Mouse (Mus musculus) activated CD4-positive, CD25-positive, alpha-beta regulatory T cell, adult 4 months (primary cell): ENCODE data around the gene Tenm2. TPM values are rescaled to one million over a fixed set of nuclear protein-coding genes. Genes with fewer than 3 reads are reported as not detected.

Experiments used
- ATAC-seq: one replicate; pipeline ENCODE4 v1.8.0; 2017
- polyA plus RNA-seq, 2 experiments: library from polyadenylated mRNA; unstranded; fragments of 100-300 nt; shearing (Covaris generic); gene quantifications; one replicate each; pipeline ENCODE4 v1.2.1; 2017

Tenm2 gene
- polyA plus RNA-seq, 2 experiments from 2014 or later: not detected

DNA sequence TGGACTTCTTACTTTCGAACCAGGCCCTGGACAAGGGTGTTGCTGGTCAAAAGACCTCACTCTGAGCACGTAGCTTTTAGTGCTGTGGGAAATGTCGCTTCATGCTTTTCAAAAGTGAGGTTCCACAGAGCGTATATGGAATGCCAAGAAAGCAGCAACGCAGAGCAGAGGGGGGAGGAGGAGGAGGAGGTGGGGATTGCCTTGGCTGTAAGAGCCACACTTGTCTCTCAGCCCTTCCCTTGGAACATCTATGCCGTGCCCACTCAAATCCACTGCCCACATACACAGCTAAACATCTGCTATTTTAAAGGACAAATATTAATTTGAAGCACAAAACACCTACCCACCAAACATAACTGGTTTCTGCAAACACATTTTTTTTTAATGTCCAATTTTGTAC lies 544.9 kb downstream of the Tenm2 start:
- no peak for ATAC-seq

GRCm38 (mm10) chr11:36686253-36686652 lies 549.5 kb downstream of the Tenm2 start:
- no peak for ATAC-seq

- ATAC-seq: no peak
Observed at GRCm38 (mm10) chr11:36679361-36679760, 556.4 kb downstream of the Tenm2 start.

- no peak for ATAC-seq
Observed at GRCm38 (mm10) chr11:36678542-36678941, 557.2 kb downstream of the Tenm2 start.

- ATAC-seq: no peak
Observed at GRCm38 (mm10) chr11:36678057-36678396, 557.7 kb downstream of the Tenm2 start.

- no peak for ATAC-seq
Observed at GRCm38 (mm10) chr11:36677321-36678056, 558.3 kb downstream of the Tenm2 start.

GRCm38 (mm10) chr11:36676446-36677284 lies 559.1 kb downstream of the Tenm2 start:
- no peak for ATAC-seq

DNA sequence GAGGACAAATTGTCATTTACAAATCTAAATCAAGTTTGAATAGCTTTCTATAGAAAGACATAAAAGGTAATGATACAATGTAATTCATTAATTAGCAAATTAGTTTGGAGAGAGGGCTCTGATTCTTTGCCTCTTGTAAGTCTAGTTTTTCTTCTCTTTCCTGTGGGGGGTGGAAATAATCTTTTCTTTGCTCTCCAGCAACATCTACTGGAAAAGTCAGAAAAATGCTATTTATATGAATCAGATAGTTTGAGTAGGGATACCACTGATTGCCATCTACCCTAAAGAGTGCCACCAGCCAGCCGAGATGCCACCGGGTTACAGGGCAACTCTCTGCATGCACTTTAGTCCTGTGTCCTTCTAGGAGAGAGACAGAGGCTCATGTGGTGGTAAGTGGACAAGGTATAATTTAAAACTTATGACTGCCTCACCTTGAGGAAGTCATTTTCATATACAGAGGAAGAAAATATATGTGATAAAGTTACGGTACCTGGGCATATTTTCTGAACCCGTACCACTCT lies 560.8 kb downstream of the Tenm2 start:
- ATAC-seq: no peak

DNA sequence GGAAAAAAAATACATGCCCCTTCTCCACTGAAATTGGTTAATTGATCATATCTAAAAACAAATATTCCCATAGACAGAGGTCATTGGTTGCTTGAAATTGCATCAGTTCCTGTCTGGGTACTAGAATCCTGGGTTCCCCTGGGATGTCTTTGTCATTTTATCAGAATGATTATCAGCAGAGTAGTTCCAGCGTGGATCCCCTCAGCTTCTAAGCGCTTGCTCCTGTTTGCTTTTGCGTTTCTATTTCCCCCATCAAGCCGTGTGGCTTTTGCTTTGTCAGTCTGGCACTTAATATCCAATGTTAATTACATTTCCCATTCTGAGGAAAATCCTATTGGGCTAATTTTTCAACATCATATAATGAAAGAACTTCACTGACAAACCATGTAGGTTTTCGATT lies 561.6 kb downstream of the Tenm2 start:
- ATAC-seq: no peak

DNA sequence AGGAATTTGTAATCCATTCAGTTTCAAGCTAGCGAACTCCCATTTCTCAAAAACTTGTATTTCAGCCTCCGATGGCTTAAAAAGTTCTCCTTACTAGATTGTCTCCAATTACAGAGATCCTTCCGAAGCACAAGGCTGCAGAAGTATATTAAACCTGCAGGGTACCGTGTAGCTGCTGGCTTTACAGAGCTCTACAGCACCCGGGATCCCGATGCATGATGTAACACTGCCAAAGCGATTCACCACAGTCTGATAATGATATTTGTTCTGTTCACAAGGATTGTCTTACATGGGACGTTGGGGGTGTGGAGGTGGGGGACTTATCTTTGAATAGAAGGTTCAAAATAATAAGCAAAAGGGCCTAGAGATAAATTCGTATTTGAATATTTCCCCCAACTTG lies 564.6 kb downstream of the Tenm2 start:
- ATAC-seq: no peak

- no peak for ATAC-seq
Observed at GRCm38 (mm10) chr11:36664026-36664425, 571.7 kb downstream of the Tenm2 start.

DNA sequence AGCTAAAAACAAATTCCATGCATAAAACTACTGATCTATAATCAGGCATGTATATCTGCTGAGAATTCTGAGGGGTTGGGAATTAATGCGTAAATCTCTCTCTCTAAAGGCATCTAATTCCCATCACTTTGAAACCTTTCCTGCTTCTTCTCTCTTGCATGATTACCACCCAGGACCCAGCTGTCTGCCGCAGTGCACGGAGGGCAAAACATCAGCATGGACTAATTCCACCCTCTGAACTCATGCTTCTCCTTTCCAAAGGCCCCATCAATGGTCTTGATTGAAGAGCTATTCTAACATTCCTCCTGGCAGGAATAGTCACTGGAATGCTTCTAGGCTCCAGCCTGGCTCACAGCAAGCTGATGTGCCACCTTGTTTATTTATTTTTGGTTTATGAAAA lies 572.2 kb downstream of the Tenm2 start:
- no peak for ATAC-seq

- no peak for ATAC-seq
Observed at GRCm38 (mm10) chr11:36653656-36654323, 582.0 kb downstream of the Tenm2 start.

- no peak for ATAC-seq
Observed at GRCm38 (mm10) chr11:36647179-36647578, 588.6 kb downstream of the Tenm2 start.

DNA sequence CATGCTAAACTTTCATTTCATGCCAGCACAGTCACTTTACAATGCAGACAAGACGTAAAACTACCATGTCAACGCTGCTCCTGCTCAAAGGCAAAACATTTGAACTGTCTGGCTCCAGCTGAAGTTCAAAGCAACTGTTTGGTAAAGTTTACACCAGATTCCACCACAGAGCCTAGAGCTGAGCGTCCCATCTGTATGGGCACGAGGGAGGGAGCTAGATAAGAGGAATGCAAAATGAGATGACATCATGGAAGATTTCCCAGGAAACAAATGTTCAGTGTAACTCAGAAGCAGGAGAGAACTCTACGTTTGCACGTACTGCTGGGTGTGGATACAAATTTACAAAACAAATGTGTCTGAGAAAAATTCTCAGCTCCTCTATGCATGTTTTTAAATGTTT lies 600.7 kb downstream of the Tenm2 start:
- ATAC-seq: no peak

- no peak for ATAC-seq
Observed at GRCm38 (mm10) chr11:36632201-36632600, 603.6 kb downstream of the Tenm2 start.

DNA sequence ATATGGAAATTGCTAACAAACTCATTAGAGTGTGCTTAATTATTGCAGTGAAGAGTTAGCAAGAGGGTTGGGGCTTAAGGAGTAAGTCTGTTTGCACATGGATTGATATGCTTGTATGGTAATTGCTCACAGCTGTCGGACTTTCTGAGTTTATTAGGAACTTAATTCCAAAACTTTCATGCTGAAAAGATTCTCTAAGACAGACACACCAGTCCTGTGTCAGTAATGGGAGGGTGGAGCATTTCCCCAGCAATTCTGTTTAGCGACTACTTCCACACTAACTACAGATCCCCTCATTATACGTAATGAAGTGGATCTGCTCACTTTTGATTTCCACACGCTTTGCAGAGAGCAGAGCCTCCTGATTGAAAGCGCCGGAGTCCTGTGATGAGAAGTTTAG lies 622.0 kb downstream of the Tenm2 start:
- ATAC-seq: no peak

DNA sequence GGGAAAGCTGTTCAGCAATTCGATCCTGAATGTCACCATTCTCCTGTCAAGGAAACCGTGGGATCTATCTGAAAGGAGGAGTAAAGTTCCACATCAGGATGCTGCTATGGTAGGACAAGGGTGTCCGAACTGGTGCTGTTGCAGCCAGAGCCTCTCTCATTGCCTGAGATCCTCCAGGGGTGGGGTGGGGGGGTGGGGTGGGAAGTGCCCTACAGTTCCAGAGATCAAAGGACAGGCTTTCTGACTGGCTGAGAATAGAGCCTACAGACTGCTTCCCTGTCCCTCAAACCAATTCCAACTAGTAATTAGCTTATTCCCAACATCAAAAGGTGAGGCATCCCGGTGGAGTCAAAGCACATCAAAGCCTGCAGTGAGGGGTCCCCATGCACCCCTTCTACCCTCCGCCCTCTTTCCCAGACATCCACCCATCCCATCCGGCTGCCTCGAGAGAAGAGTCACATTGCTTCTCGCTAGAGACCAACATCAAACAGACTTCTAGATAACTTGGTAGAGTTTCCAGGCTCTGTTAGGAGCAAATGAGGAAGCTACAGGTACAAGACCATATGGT lies 630.9 kb downstream of the Tenm2 start:
- no peak for ATAC-seq

DNA sequence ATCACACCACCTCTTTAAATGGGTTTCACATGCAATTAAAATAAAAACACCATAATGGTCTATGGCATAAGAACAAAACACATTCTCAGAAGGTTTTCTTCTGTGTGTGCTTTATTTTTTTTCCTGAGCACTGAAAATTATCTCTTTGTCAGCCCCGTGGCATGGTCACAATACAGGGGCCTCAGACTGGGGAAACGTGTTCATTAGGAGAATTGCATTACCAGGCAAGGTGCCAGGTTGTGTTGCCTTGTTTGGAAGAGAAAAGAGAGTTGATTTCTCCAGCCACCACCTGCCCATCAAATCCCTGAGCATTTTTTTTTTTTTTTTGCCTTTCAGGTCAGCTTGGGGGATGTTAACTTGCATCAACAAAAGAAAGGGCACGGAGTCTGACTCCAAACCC lies 631.5 kb downstream of the Tenm2 start:
- no peak for ATAC-seq

- no peak for ATAC-seq
Observed at GRCm38 (mm10) chr11:36592471-36592870, 643.3 kb downstream of the Tenm2 start.

- ATAC-seq: no peak
Observed at GRCm38 (mm10) chr11:36566146-36566545, 669.6 kb downstream of the Tenm2 start.

DNA sequence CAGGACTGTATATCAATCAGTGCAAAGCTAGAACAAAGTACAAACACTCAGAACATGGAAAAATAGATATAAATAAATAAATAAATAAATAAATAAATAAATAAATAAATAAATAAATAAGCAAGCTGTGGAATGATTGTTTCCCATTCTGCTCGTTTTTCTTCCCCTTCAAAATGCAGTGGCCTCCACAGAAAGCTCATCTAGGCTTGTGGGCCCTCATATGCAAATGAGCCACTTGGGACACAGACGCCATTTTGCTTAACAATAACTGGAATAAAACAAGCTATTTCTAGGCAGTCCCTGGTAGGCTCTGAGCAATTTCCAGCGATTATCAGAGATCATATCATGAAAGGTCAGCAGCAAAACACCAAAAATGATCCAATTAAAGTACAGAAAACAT lies 672.9 kb downstream of the Tenm2 start:
- no peak for ATAC-seq
